Mouse (Mus musculus) cortical plate, adult 2 months (tissue): ENCODE measurements at regions not wholly inside any gene's neighbourhood (a gene's known extent, or its start where the extent isn't known, plus 50 kb on each side); places are given as distances from the start of the nearest gene placed in this dataset.

Experiments
- CTCF ChIP-seq: fragments of 200-500 bp; IDR thresholded peaks from 2 replicates; pipeline ENCODE4 v1.5.1; 2011; ENCODE audit warnings: mild to moderate bottlenecking, control low read depth, low read length; ENCODE audit not compliant: insufficient read depth; ENCODE audit errors: extremely low read depth
- POLR2A ChIP-seq: fragments of 200-500 bp; IDR thresholded peaks from 2 replicates; pipeline ENCODE4 v1.6.1; 2011; ENCODE audit warnings: mild to moderate bottlenecking, low read length, control low read depth; ENCODE audit not compliant: insufficient read depth; ENCODE audit errors: extremely low read depth

DNA sequence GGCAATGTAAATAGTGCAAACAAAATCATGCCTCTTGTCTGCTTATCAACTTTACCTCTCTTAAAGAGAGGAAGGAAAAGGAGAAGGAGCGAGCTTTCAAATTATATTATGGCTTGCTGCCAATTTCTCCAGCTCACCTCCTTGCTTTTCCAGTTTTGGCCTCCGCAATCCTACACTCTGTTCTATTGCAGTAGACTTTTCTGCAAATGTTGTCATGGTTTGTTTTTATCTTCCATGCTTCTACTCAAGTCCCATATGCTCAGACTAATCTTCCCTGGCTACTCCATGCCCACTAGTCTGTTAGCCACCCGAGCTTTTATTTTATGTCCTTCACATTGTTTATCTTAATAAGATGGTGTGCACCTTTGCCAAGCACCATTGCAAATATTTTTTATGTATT, 168.0 kb upstream of the Osr1 start:
- TF ChIP-seq POLR2A (no peak), CTCF (no peak)
